Mouse (Mus musculus) ES-Bruce4 (cell line): Measurements from ENCODE around the gene Ramp2. TPM values are rescaled to one million over a fixed set of nuclear protein-coding genes. Genes with fewer than 3 reads are reported as not detected.
A peak's percentile ranks its signal among the peaks of the same experiment; 100 is the strongest.

Experiments
- H3K27ac ChIP-seq: 2 replicates; pipeline ENCODE4 v1.5.1; 2012; ENCODE audit warnings: low read length, inconsistent platforms; ENCODE audit not compliant: insufficient read depth
- H3K27me3 ChIP-seq: 2 replicates; pipeline ENCODE4 v1.6.1; 2012; ENCODE audit warnings: mild to moderate bottlenecking, low read length, inconsistent platforms; ENCODE audit not compliant: control insufficient read depth, poor library complexity, insufficient read depth, severe bottlenecking
- H3K36me3 ChIP-seq: 2 replicates; pipeline ENCODE4 v1.6.1; 2012; ENCODE audit warnings: inconsistent platforms, mild to moderate bottlenecking, low read length, moderate library complexity; ENCODE audit not compliant: control insufficient read depth, poor library complexity, insufficient read depth, severe bottlenecking
- H3K4me1 ChIP-seq: one replicate; pipeline ENCODE4 v1.8.1; 2011; ENCODE audit warnings: low read length; ENCODE audit not compliant: control insufficient read depth, insufficient read depth
- H3K4me3 ChIP-seq: 2 replicates; pipeline ENCODE4 v1.5.1; 2011; ENCODE audit warnings: low read depth, mild to moderate bottlenecking, low read length
- H3K9ac ChIP-seq: 2 replicates; pipeline ENCODE4 v1.6.1; 2012; ENCODE audit warnings: low read depth, mild to moderate bottlenecking, inconsistent platforms; ENCODE audit not compliant: poor library complexity, severe bottlenecking
- H3K9me3 ChIP-seq: replicated peaks from 2 replicates; pipeline ENCODE4 v1.6.1; 2012; ENCODE audit warnings: mild to moderate bottlenecking, low read length, inconsistent platforms; ENCODE audit not compliant: control insufficient read depth, poor library complexity, insufficient read depth, severe bottlenecking
- CTCF ChIP-seq: IDR thresholded peaks from one replicate; pipeline ENCODE4 v1.8.1; 2011; ENCODE audit warnings: low read depth, low read length
- EP300 ChIP-seq: IDR thresholded peaks from 2 replicates; pipeline ENCODE4 v1.6.1; 2011; ENCODE audit warnings: low read depth, low read length; ENCODE audit not compliant: insufficient read depth
- POLR2A ChIP-seq: IDR thresholded peaks from one replicate; pipeline ENCODE4 v1.8.1; 2011; ENCODE audit warnings: low read length; ENCODE audit not compliant: insufficient read depth
- polyA plus RNA-seq: library from polyadenylated mRNA; stranded (reverse); fragments of >200 nt; gene quantifications from 2 replicates; pipeline ENCODE4 v1.2.4, GENCODE M21; 2011; ENCODE audit warnings: low read depth; ENCODE audit not compliant: missing spikeins, insufficient read depth, insufficient read length

Ramp2 gene
- polyA plus RNA-seq, 1 experiment: 4.9 TPM

DNA sequence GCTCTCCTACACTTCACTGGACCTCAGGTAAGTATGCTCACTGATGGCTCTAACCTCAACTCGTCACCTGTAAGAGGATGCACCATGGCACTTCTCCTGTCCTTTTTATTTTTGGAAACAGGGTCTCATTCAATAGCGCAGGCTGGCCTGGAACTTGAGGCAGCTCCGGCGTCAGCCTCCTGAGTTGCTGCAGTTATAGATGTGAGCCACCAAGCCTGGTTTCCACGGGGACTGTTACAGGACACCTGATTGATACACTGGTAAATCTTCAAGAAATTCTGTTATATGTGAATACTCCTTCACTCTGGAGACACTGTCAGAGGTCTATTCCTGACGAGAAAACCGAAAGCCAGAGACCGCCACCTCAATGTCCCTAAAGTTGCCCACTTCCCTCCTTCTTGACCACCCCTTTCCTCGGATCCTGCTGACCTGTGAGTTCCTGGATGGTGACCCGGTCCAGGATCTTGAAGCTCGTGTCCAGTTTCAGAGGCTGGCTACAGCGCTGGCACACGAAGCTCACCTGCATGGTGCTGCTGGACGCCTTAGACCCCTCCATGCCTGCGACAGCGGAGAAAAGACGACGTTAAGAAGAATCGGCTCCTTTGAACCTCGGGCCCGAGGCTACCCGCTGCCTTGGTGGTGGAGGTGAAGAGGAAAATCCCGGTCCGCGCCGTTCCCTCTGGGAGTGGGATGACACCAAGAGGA lies 55.6 kb downstream of the Ramp2 start:
- Histone ChIP-seq H3K9ac (peak overlapping the region; percentile 83), H3K9me3 (no peaks in the 10 kb centered on the region), H3K4me1 (peaks cover 1% of the 10 kb centered on the region), H3K27me3 (no peaks in the 10 kb centered on the region), H3K4me3 (peak overlapping the region; percentile 79), H3K27ac (no peak overlapping the region), H3K36me3 (peaks cover 12% of the 10 kb centered on the region; the same call in 1 of the 2 replicates)
- TF ChIP-seq POLR2A (no peak), CTCF (no peak), EP300 (no peak)

GRCm38 (mm10) chr11:101302004-101302798 lies 56.4 kb downstream of the Ramp2 start, which contains the start of gene Becn1:
Becn1 (minus strand) TSS chr11:101302286.
- Histone ChIP-seq H3K4me1 (peaks cover 1% of the 10 kb centered on the region), H3K27me3 (no peaks in the 10 kb centered on the region), H3K4me3 (peak within 1 kb of the TSS; percentile 79), H3K36me3 (peaks cover 12% of the 10 kb centered on the region; the same call in 1 of the 2 replicates), H3K9ac (peak within 1 kb of the TSS; percentile 83), H3K27ac (no peak within 1 kb of the TSS), H3K9me3 (no peaks in the 10 kb centered on the region)
- TF ChIP-seq CTCF: peak; percentile 92
- peak; percentile 47; the same call in 1 of the 2 replicates for TF ChIP-seq EP300
- TF ChIP-seq POLR2A: no peak

- H3K4me1 ChIP-seq: no peaks in the 10 kb centered on the region
- no peak overlapping the region for H3K9ac ChIP-seq
- no peaks in the 10 kb centered on the region for H3K36me3 ChIP-seq
- no peaks in the 10 kb centered on the region for H3K9me3 ChIP-seq
- peak; percentile 81 for TF ChIP-seq EP300
- TF ChIP-seq POLR2A: no peak
- H3K4me3 ChIP-seq: no peak overlapping the region
- H3K27me3 ChIP-seq: no peaks in the 10 kb centered on the region
- no peak overlapping the region; the same call in 1 of the 2 replicates for H3K27ac ChIP-seq
These were observed 61.9 kb downstream of the Ramp2 start for GRCm38 (mm10) chr11:101307744-101308143.

Other genes with a start within 250 kb of the Ramp2 start
- 33.7 and 37.5 TPM in 2 replicates for gene Atp6v0a1, start 236.6 kb upstream of the Ramp2 start, polyA plus RNA-seq
- 7.3 and 7.9 TPM in 2 replicates for gene Naglu, start 176.0 kb upstream of the Ramp2 start, polyA plus RNA-seq
- gene Hsd17b1, start 167.6 kb upstream of the Ramp2 start, polyA plus RNA-seq: 1.0 TPM in 1 of 2 replicates, not detected in the other
- 21.7 and 24.5 TPM in 2 replicates for gene Coasy, start 163.5 kb upstream of the Ramp2 start, polyA plus RNA-seq
- gene Mlx, start 158.8 kb upstream of the Ramp2 start, polyA plus RNA-seq: 40.5 and 44.8 TPM in 2 replicates
- 35.1 and 35.3 TPM in 2 replicates for gene Psmc3ip, start 150.6 kb upstream of the Ramp2 start, polyA plus RNA-seq
- gene Retreg3, start 126.1 kb upstream of the Ramp2 start, polyA plus RNA-seq: 32.3 and 33.6 TPM in 2 replicates
- gene Tubg1, start 126.1 kb upstream of the Ramp2 start, polyA plus RNA-seq: 55.3 and 60.5 TPM in 2 replicates
- gene Tubg2, start 90.1 kb upstream of the Ramp2 start, polyA plus RNA-seq: 1.9 and 3.0 TPM in 2 replicates
- 0.15 and 0.37 TPM in 2 replicates for gene Cntnap1, start 75.5 kb upstream of the Ramp2 start, polyA plus RNA-seq
- gene Plekhh3, start 74.7 kb upstream of the Ramp2 start, polyA plus RNA-seq: 2.5 and 4.4 TPM in 2 replicates
- gene Ccr10, start 70.6 kb upstream of the Ramp2 start, polyA plus RNA-seq: not detected in 2 replicates
- gene Ezh1, start 19.6 kb upstream of the Ramp2 start, polyA plus RNA-seq: 42.8 and 49.9 TPM in 2 replicates
- 135 and 143 TPM in 2 replicates for gene Vps25, start 7.7 kb downstream of the Ramp2 start, polyA plus RNA-seq
- gene Wnk4, start 14.5 kb downstream of the Ramp2 start, polyA plus RNA-seq: 0.85 and 0.96 TPM in 2 replicates
- gene Cntd1, start 33.0 kb downstream of the Ramp2 start, polyA plus RNA-seq: 14.6 and 14.9 TPM in 2 replicates
- 44.8 and 53.0 TPM in 2 replicates for gene Coa3, start 33.1 kb downstream of the Ramp2 start, polyA plus RNA-seq
- gene Becn1, start 56.3 kb downstream of the Ramp2 start, polyA plus RNA-seq: 48.2 and 53.0 TPM in 2 replicates
- gene Psme3, start 70.2 kb downstream of the Ramp2 start, polyA plus RNA-seq: 161 and 168 TPM in 2 replicates
- 3.5 and 5.8 TPM in 2 replicates for gene Aoc2, start 79.0 kb downstream of the Ramp2 start, polyA plus RNA-seq
- gene Aoc3, start 84.6 kb downstream of the Ramp2 start, polyA plus RNA-seq: 0.84 and 0.94 TPM in 2 replicates
- gene G6pc, start 121.5 kb downstream of the Ramp2 start, polyA plus RNA-seq: not detected in 2 replicates
- 45.2 and 45.4 TPM in 2 replicates for gene Aarsd1, start 171.6 kb downstream of the Ramp2 start, polyA plus RNA-seq
- gene Gm27029, start 178.8 kb downstream of the Ramp2 start, polyA plus RNA-seq: 8.8 and 9.4 TPM in 2 replicates
- gene Rundc1, start 179.1 kb downstream of the Ramp2 start, polyA plus RNA-seq: 5.4 and 5.8 TPM in 2 replicates
- gene Ptges3l, start 179.3 kb downstream of the Ramp2 start, polyA plus RNA-seq: not detected in 2 replicates
- 1,188 and 1,249 TPM in 2 replicates for gene Rpl27, start 196.3 kb downstream of the Ramp2 start, polyA plus RNA-seq
- gene Ifi35, start 202.4 kb downstream of the Ramp2 start, polyA plus RNA-seq: 6.7 and 9.0 TPM in 2 replicates
- gene Rnd2, start 219.0 kb downstream of the Ramp2 start, polyA plus RNA-seq: 11.2 and 11.4 TPM in 2 replicates
- 91.2 and 101 TPM in 2 replicates for gene Vat1, start 220.2 kb downstream of the Ramp2 start, polyA plus RNA-seq